Mouse (Mus musculus) lung, postnatal 0 days (tissue): ENCODE measurements around the gene Rpf1.

Experiments
- CTCF ChIP-seq: IDR thresholded peaks from 2 replicates; pipeline ENCODE4 v1.5.1; 2016; ENCODE audit warnings: antibody characterized with exemption, mild to moderate bottlenecking
- EP300 ChIP-seq: IDR thresholded peaks from 2 replicates; pipeline ENCODE4 v1.6.1; 2016; ENCODE audit warnings: antibody characterized with exemption, mild to moderate bottlenecking, control low read depth

- TF ChIP-seq EP300 (no peak), CTCF (no peak)
These were observed 26.3 kb downstream of the Rpf1 start for GRCm38 (mm10) chr3:146494941-146495340.
